Mouse (Mus musculus) midbrain, postnatal 0 days (tissue): Measurements from ENCODE around the gene Ankdd1a. TPM values are rescaled to one million over a fixed set of nuclear protein-coding genes. Genes with fewer than 3 reads are reported as not detected.

Experiments
- ATAC-seq: fragments of 200-750 bp; cut with Nextera tagmentation; 2 replicates; pipeline ENCODE4 v1.8.0; 2017; ENCODE audit warnings: moderate number of reproducible peaks, mild to moderate bottlenecking, moderate TSS enrichment, moderate library complexity; ENCODE audit not compliant: low FRiP score
- DNase-seq: peaks from one replicate; pipeline ENCODE4 v3.0.0-alpha.2; 2015; ENCODE audit warnings: low spot score
- H3K27ac ChIP-seq: fragments of 300-500 bp; sonication (generic); 2 replicates; pipeline ENCODE4 v1.5.1; 2014; ENCODE audit warnings: low read depth, mild to moderate bottlenecking, low read length, mixed read lengths
- H3K27me3 ChIP-seq: fragments of 300-500 bp; sonication (generic); 2 replicates; pipeline ENCODE4 v1.6.1; 2014; ENCODE audit warnings: low read length, control low read depth, mixed read lengths; ENCODE audit not compliant: insufficient read depth
- H3K36me3 ChIP-seq: fragments of 300-500 bp; sonication (generic); 2 replicates; pipeline ENCODE4 v1.6.1; 2014; ENCODE audit warnings: low read length, control low read depth, mixed read lengths; ENCODE audit not compliant: insufficient read depth
- H3K4me1 ChIP-seq: fragments of 300-500 bp; sonication (generic); 2 replicates; pipeline ENCODE4 v1.6.1; 2014; ENCODE audit warnings: mild to moderate bottlenecking, control low read depth, antibody characterized with exemption, low read length, mixed read lengths; ENCODE audit not compliant: insufficient read depth
- H3K4me2 ChIP-seq: fragments of 300-500 bp; sonication (generic); 2 replicates; pipeline ENCODE4 v1.6.1; 2014; ENCODE audit warnings: low read depth, mild to moderate bottlenecking, low read length, mixed read lengths; ENCODE audit not compliant: poor library complexity, severe bottlenecking
- H3K4me3 ChIP-seq: fragments of 300-500 bp; sonication (generic); 2 replicates; pipeline ENCODE4 v1.5.1; 2014; ENCODE audit warnings: low read depth, mild to moderate bottlenecking, low read length, moderate library complexity
- H3K9ac ChIP-seq: fragments of 300-500 bp; sonication (generic); replicated peaks from 2 replicates; pipeline ENCODE4 v1.6.1; 2014; ENCODE audit warnings: mild to moderate bottlenecking, low read length, moderate library complexity, mixed read lengths; ENCODE audit not compliant: poor library complexity, severe bottlenecking
- H3K9me3 ChIP-seq: fragments of 300-500 bp; sonication (generic); 2 replicates; pipeline ENCODE4 v1.6.1; 2016; ENCODE audit warnings: low read length, control low read depth
- CTCF ChIP-seq: IDR thresholded peaks from 2 replicates; pipeline ENCODE4 v1.5.1; 2016; ENCODE audit warnings: antibody characterized with exemption, mild to moderate bottlenecking
- WGBS: fragments of 180-500 bp; shearing (Covaris S2); extraction: QIAGEN DNeasy Blood & Tissue Kit; methylation state at CpG from one replicate; pipeline ENCODE4 v1.1.7; 2014; 5-methylcytosine and 5-hydroxymethylcytosine counted together
- polyA plus RNA-seq: library from polyadenylated mRNA; unstranded; fragments of >200 nt; fragmentation: Nextera tagmentation; extraction: Ambion mirVana; gene quantifications from 2 replicates; pipeline ENCODE4 v1.2.1, GENCODE M21; 2015
- total RNA-seq: library from RNA; depleted of rRNA; stranded (reverse); fragments of >200 nt; gene quantifications from 2 replicates; pipeline ENCODE4 v1.2.3, GENCODE M21; 2014

Gene Ankdd1a
- total and polyA plus RNA-seq, 2 experiments from 2014 or later, result 1.4 to 5.4 TPM

GRCm38 (mm10) chr9:65508449-65508848 is 11.5 kb downstream of the Ankdd1a start:
- Histone ChIP-seq H3K4me3 (no peak overlapping the region), H3K4me2 (no peak overlapping the region), H3K4me1 (no peaks in the 10 kb centered on the region), H3K36me3 (no peaks in the 10 kb centered on the region), H3K9me3 (no peaks in the 10 kb centered on the region), H3K27ac (no peak overlapping the region), H3K27me3 (no peaks in the 10 kb centered on the region), H3K9ac (no peak overlapping the region)
- DNase-seq, result no peak
- TF ChIP-seq CTCF, result no peak
- 72% methylated on average over 7 of the region's 7 CpGs for WGBS
- no peak for ATAC-seq

GRCm38 (mm10) chr9:65502721-65503505 is 17.1 kb downstream of the Ankdd1a start:
- 83% methylated on average over 21 of the region's 21 CpGs for WGBS
- no peak overlapping the region for H3K27ac ChIP-seq
- TF ChIP-seq CTCF, result no peak
- no peaks in the 10 kb centered on the region for H3K36me3 ChIP-seq
- ATAC-seq (no peak), DNase-seq (no peak)
- H3K4me1 ChIP-seq, result no peaks in the 10 kb centered on the region
- no peak overlapping the region for H3K4me2 ChIP-seq
- H3K4me3 ChIP-seq, result no peak overlapping the region
- no peak overlapping the region for H3K9ac ChIP-seq
- no peaks in the 10 kb centered on the region for H3K27me3 ChIP-seq
- no peaks in the 10 kb centered on the region for H3K9me3 ChIP-seq

GRCm38 (mm10) chr9:65502146-65502545 is 17.8 kb downstream of the Ankdd1a start:
- H3K9ac ChIP-seq, result no peak overlapping the region
- no peak for ATAC-seq

GRCm38 (mm10) chr9:65492851-65493250 is 27.1 kb downstream of the Ankdd1a start:
- no peak overlapping the region for H3K9ac ChIP-seq
- 0 out of 2 replicates have a peak, but pooled peaks cover 8% of the 10 kb centered on the region for H3K36me3 ChIP-seq
- H3K27ac ChIP-seq, result no peak overlapping the region
- no peak for TF ChIP-seq CTCF
- no peaks in the 10 kb centered on the region for H3K4me1 ChIP-seq
- no peak overlapping the region for H3K4me2 ChIP-seq
- H3K4me3 ChIP-seq, result no peak overlapping the region
- no peak for DNase-seq
- no peaks in the 10 kb centered on the region for H3K27me3 ChIP-seq
- 93% methylated on average over 4 of the region's 4 CpGs for WGBS
- no peaks in the 10 kb centered on the region for H3K9me3 ChIP-seq
- no peak for ATAC-seq

More at GRCm38 (mm10) chr9:65502146-65502545, 17.8 kb downstream of the Ankdd1a start:
- H3K27ac ChIP-seq, result no peak overlapping the region
- H3K9me3 ChIP-seq, result no peaks in the 10 kb centered on the region
- no peaks in the 10 kb centered on the region for H3K4me1 ChIP-seq
- peak; percentile 67 for TF ChIP-seq CTCF
- WGBS, result 57% methylated on average over 8 of the region's 8 CpGs
- H3K4me2 ChIP-seq, result no peak overlapping the region
- H3K4me3 ChIP-seq, result no peak overlapping the region
- DNase-seq, result peak; percentile 78
- no peaks in the 10 kb centered on the region for H3K27me3 ChIP-seq
- H3K36me3 ChIP-seq, result no peaks in the 10 kb centered on the region

GRCm38 (mm10) chr9:65492351-65492750 is 27.6 kb downstream of the Ankdd1a start:
- DNase-seq, result no peak
- peaks cover 13% of the 10 kb centered on the region; the same call in 1 of the 2 replicates for H3K36me3 ChIP-seq
- no peaks in the 10 kb centered on the region for H3K9me3 ChIP-seq
- H3K27ac ChIP-seq, result no peak overlapping the region
- 91% methylated on average over 2 of the region's 2 CpGs for WGBS
- no peak for ATAC-seq
- no peak overlapping the region for H3K4me2 ChIP-seq
- no peak overlapping the region for H3K9ac ChIP-seq
- H3K4me1 ChIP-seq, result no peaks in the 10 kb centered on the region
- no peaks in the 10 kb centered on the region for H3K27me3 ChIP-seq
- TF ChIP-seq CTCF, result no peak
- H3K4me3 ChIP-seq, result no peak overlapping the region

- no peaks in the 10 kb centered on the region for H3K27me3 ChIP-seq
- H3K9ac ChIP-seq, result no peak overlapping the region
- H3K27ac ChIP-seq, result no peak overlapping the region
- no peaks in the 10 kb centered on the region for H3K9me3 ChIP-seq
- DNase-seq, result no peak
- TF ChIP-seq CTCF, result no peak
- H3K36me3 ChIP-seq, result peaks cover 20% of the 10 kb centered on the region; the same call in 1 of the 2 replicates
- no peaks in the 10 kb centered on the region for H3K4me1 ChIP-seq
- WGBS, result 90% methylated on average over 3 of the region's 3 CpGs
- H3K4me2 ChIP-seq, result no peak overlapping the region
- no peak for ATAC-seq
- H3K4me3 ChIP-seq, result no peak overlapping the region
Measured at GRCm38 (mm10) chr9:65491476-65491875, 28.5 kb downstream of the Ankdd1a start.
